Mouse (Mus musculus) embryonic stem cell, embryonic (primary cell): Measurements from ENCODE around the gene Mcur1.

Source experiments
- CTCF ChIA-PET, 4 experiments: fragments of 300-600 bp in 2 of 4; fragments of 350-600 bp in 2 of 4; sonication (Branson Sonifier 250); formaldehyde crosslinking; loops; one replicate each; lab custom pipeline; 2022; ENCODE audit warnings: inconsistent platforms in 2 of 4; lab: Charles Lee
- POLR2A ChIA-PET, 4 experiments: fragments of 300-600 bp in 2 of 4; fragments of 350-600 bp in 2 of 4; sonication (Branson Sonifier 250); formaldehyde crosslinking; loops; one replicate each; lab custom pipeline; 2022; ENCODE audit warnings: antibody characterized with exemption in 4 of 4, inconsistent platforms in 1 of 4; lab: Charles Lee

The Mcur1 gene

DNA sequence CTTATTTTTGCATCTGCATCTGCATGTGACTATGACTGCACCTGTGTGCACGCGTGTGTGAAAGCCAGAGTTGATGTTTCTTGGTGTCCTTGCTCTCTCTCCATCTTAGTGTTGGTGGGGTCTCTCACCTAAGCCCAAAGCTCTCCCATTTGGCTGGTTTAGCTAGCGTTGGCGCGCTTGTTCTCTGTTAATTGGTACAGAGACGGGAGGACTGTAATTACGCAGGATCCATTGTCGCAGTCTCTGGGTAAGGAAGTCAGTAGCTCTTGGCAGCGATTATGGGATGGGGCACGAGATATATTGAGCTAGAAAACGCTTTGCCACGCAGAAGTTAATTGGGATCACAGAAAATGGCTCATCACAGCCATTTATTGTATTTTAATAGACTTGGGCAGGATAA lies 17.8 kb upstream of the Mcur1 start:
- POLR2A ChIA-PET, result interaction anchor here in 2 of 4 experiments (1.1 to 1.3 kb wide), 3 partner anchors 11 to 179 kb away, joined by 3 to 6 read pairs (median 6); partner anchors contain the start of gene Nol7 (in 2 of the 2)
- CTCF ChIA-PET, result interaction anchor here in 3 of 4 experiments (0.5 to 1.7 kb wide), 10 partner anchors 11 to 550 kb away, joined by 3 to 9 read pairs (median 4); no protein-coding TSS in a partner anchor

DNA sequence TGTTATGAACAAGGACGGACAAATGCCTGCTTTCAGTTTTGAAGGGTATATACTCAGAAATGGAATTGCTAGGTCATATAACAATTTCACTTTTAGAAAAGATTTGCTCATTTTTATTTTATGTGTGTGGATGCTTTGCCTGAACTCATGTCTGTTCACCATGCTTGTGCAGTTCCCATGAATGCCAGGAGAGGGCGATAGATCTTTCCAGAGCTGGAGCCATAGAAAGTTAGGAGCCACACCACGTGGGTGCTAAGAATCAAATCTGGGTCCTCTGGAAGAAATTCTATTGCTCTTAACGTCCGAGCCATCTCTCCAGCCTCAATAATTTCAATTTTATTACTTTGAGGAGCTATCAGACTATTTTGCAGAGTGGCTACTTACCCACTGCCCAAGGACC lies 17.3 kb upstream of the Mcur1 start:
- CTCF ChIA-PET, result interaction anchor here in 3 of 4 experiments (0.5 to 1.7 kb wide), 8 partner anchors 12 to 550 kb away, joined by 3 to 9 read pairs (median 4); no protein-coding TSS in a partner anchor
- POLR2A ChIA-PET, result interaction anchor here in 1 of 4 experiments (1.1 to 1.3 kb wide), 2 partner anchors 10 to 179 kb away, joined by 6 read pairs; partner anchors contain the start of gene Nol7

DNA sequence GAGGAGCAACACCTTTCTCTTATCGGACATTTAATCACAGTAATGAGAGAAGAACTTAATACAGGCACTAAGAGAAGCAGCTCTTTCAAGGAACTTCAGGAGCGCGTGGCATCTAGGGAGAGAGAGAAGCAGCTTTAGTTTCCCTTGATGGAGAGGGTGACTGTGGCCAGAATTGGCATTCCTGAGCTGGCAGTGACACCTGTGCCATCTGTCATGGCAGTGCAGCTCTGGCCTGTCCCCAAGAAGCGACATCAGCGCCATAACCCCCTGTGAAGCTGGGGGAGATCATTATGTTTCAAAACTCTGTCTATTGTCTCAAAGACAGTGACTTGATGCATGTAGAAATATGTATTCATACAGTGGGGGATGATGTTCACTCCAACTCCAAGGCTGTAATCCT lies 15.4 kb upstream of the Mcur1 start:
- ChIA-PET POLR2A (interaction anchor here in 1 of 4 experiments (1.1 kb wide), 1 partner anchor 9 kb away, joined by 3 read pairs; no protein-coding TSS in a partner anchor), CTCF (interaction anchor here in 2 of 4 experiments (0.8 to 1.3 kb wide), 3 partner anchors 8 to 10 kb away, joined by 3 to 6 read pairs (median 4); no protein-coding TSS in a partner anchor)

DNA sequence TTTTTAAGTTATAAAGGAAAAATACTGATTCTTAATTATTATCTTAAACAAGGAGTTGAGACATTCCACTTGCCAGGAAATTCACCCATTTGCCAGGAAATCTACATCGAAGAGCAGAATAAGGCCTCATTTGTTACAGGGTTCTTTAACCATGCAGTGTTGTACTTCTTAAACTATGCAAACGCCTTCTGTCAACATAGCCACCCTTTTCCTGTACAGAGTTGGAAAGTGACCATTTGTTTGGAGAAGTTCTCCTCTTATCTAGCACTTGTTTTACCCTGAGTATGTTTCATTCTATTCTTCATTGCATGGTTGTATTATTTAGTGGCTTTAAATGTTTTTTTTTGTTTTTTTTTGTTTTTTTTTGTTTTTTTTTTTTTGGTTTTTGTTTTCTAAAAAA lies 14.0 kb upstream of the Mcur1 start:
- CTCF ChIA-PET, result interaction anchor here in 3 of 4 experiments (0.6 to 1.3 kb wide), 4 partner anchors 9 to 843 kb away, joined by 3 to 6 read pairs (median 4); no protein-coding TSS in a partner anchor
- POLR2A ChIA-PET, result interaction anchor here in 2 of 4 experiments (0.7 kb wide), 3 partner anchors 10 to 633 kb away, joined by 3 to 5 read pairs (median 4); no protein-coding TSS in a partner anchor

DNA sequence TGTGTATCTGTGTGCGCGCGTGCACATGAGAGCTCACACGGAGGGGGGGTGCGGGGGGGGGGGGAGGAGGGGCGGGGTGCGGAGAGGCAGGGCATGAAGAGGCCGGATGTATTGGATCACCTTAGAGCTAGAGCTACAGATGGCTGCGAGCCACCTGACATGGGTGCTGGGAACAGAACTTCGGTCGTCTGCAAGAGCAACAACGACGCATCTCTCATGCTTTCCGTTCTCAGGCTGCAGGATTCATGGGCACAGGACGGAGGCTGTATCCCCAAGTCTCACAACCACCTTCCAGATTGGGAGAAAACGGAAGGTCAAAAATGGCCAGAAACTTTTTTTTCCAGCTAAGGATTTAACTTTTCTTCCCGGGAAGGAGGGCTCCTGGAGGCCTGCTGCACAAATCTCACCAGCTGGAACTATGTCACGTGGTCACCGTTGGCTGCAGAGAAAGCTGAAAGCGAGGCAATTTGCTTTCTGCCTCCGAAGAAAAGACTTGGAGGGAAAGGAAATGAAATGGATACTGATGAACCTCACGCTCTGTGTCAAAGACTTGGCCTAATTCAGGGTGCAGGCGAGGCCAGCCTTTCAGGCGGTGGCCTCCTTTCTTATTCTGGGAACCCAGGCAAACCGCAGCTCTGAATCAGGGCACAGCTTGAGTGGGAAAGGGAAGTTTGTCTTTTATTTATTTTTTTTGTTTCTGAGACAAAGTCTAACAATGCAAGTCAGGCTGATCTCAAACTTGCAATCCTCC lies 7.3 kb upstream of the Mcur1 start:
- ChIA-PET POLR2A (interaction anchor here in 3 of 4 experiments (0.6 to 1.7 kb wide), 7 partner anchors 11 to 839 kb away, joined by 3 to 6 read pairs (median 3); partner anchors contain the start of gene Nol7 (in 1 of the 3)), CTCF (interaction anchor here in 3 of 4 experiments (0.6 to 1.7 kb wide), 11 partner anchors 9 to 885 kb away, joined by 3 to 6 read pairs (median 4); no protein-coding TSS in a partner anchor)

DNA sequence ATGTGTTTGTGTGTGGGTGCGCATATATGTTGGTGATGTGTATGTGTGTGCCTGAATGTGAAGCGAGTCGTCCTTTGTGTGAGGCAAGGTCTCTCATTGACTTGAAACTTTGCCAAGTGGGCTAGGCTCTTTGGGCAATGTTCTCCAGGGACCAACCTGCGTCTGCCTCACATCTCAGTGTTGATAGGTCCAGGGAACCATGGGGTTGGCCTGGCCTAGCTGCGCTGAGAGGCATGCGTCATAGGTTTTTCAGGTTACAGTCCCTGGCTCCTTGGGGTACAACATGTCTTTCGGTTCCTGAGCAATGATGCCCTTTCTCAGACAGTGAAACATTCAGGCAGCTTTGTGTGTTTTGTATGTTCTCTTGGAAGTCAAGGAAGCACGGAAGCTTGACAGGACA lies 6.2 kb upstream of the Mcur1 start:
- CTCF ChIA-PET, result interaction anchor here in 3 of 4 experiments (0.6 to 1.7 kb wide), 7 partner anchors 13 to 578 kb away, joined by 3 to 7 read pairs (median 3); no protein-coding TSS in a partner anchor

DNA sequence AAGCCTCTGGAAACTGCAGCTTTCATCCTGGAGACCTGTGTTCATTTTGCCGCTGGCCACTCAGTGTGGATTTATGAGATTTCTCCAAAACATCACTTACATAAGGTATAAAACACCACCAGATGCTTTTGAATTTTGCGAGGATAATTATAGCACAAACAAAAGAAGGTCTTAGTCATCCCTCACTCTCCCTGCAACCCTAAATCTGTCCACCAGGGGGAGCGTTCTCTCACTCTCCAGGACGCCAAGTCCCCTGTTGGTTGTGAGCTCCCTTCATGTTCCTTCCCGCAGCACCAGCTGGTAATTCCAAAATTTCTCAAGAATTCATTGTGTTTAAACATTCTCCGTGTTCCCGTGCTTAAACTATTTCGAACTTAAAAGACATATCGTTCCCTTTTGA lies 5.4 kb upstream of the Mcur1 start:
- ChIA-PET CTCF (interaction anchor here (0.6 to 1.9 kb wide), 34 partner anchors 9 to 1441 kb away, joined by 3 to 14 read pairs (median 4); partner anchors contain the start of genes Nol7 (in 2 of the 4) and Ranbp9 (in 1 of the 4)), POLR2A (interaction anchor here in 3 of 4 experiments (0.6 to 1.4 kb wide), 9 partner anchors 11 to 852 kb away, joined by 3 to 6 read pairs (median 4); partner anchors contain the start of gene Nol7 (in 1 of the 3))

More for the DNA sequence above, 6.2 kb upstream of the Mcur1 start:
- POLR2A ChIA-PET, result interaction anchor here in 3 of 4 experiments (0.6 to 1.7 kb wide), 8 partner anchors 9 to 359 kb away, joined by 3 to 8 read pairs (median 3); partner anchors contain the start of gene Nol7 (in 2 of the 3)

DNA sequence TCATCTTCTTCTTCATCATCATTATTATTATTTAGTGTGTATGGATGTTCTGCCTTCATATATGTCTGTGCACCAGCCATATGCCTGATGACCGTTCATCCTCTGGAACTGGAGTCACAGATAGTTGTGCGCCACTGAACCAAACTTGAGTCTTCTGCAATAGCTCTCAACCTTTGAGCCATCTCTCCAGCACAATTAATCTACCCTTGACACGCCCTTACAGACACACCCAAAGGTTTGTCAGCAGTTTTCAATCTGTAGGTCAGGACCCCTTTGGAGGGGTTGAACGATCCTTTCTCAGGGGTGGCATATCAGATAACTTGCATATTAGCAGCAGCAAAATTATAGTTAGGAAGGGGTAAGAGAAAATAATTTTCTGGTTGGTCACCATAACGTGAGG lies 4.7 kb upstream of the Mcur1 start:
- CTCF ChIA-PET, result interaction anchor here in 3 of 4 experiments (0.6 to 1.9 kb wide), 20 partner anchors 10 to 1442 kb away, joined by 3 to 14 read pairs (median 4); partner anchors contain the start of genes Nol7 (in 1 of the 3) and Ranbp9 (in 1 of the 3)
- POLR2A ChIA-PET, result interaction anchor here in 2 of 4 experiments (1.0 to 1.4 kb wide), 3 partner anchors 10 to 174 kb away, joined by 3 to 6 read pairs (median 5); no protein-coding TSS in a partner anchor

DNA sequence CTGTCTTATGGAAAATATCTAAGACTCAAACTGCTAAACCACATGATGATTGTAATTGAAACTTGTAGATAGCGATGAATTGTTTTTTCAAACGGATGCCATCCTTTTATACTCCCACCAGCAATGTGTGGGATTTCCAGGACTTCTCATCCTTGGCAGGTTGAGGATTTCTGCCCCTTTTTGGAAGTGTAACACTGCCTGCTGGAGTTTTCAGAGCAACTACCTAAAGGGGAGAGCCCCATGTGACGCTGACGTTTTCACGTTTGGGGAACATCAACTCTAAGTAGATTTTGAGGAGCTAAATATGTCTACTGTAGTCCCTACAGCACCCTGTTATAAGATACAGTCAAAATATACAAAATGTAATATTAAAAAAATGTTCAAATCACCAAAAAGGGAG lies 2.7 kb upstream of the Mcur1 start:
- POLR2A ChIA-PET, result no interaction called here
- CTCF ChIA-PET, result no interaction called here

DNA sequence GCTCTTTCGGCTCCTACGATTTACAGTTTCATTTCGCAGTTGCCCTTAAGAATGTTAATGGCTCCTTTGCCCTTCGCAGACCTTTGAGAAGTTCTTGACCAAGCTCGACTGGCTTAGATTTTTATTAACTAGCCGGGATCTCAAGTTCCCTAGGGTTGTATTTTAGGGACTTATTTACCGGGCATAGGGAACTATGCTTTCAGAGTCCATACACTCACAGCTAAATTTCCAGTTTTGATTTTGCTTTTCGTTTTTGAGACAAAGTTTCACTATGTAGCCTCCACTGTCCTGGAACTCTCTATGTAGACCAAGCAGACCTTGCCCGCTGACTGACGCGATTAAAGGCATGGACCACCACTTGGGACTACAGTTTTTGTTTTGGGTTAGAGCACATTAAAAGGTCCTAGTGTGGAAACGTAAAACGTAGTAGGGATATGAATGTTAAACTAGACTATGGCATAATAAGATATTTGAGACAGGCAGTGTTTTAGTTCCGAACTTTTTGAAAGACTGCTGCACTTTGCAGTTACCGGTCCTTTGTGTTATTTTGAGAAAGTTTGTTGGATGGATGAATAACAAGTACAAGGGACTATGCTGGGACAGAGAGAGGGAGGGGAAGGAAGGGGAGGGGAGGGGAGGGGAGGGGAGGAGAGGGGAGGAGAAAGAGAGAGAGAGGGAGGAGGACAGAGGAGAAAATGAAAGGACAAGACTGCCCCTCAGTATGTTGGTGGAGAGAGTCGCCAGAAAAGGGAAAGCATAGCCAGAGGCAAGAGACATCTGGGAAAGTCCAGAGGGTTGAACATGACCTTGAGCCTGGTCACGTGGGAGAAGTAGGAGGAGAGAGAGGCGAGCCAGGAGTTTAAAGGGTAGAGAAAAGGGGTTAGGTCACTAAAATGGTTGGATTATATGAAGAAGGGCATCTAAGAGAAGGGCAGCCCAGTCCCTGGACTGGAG lies 744 bp upstream of the Mcur1 start:
- POLR2A ChIA-PET, result interaction anchor here in 1 of 4 experiments (0.6 kb wide), 1 partner anchor 23 kb away, joined by 3 read pairs; no protein-coding TSS in a partner anchor
- CTCF ChIA-PET, result interaction anchor here in 2 of 4 experiments (0.6 to 1.7 kb wide), 2 partner anchors 8 to 14 kb away, joined by 3 to 4 read pairs; no protein-coding TSS in a partner anchor

DNA sequence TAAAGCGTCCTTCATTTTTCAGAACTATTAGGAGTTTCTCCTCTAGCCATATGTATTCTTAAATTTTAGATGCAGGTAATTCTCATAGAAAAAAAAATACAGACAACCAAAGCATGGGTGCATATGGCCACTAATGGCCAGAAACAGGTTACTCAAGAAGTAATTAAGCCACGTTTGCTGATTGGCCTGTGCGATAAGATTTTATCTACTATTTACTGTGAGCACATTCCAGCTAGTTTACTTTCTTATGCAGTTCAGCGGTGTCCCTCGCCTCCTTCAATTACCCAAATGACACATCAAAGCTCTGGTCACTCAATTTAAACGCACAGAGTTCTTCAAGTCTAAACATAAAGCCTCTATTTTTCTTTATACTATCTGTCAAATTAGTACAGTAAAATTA lies 1.0 kb downstream of the Mcur1 start:
- ChIA-PET CTCF (interaction anchor here in 2 of 4 experiments (0.5 to 1.4 kb wide), 2 partner anchors 11 to 12 kb away, joined by 3 to 5 read pairs; no protein-coding TSS in a partner anchor), POLR2A (interaction anchor here in 3 of 4 experiments (1.0 to 1.7 kb wide), 6 partner anchors 12 to 57 kb away, joined by 3 to 4 read pairs (median 3); no protein-coding TSS in a partner anchor)

DNA sequence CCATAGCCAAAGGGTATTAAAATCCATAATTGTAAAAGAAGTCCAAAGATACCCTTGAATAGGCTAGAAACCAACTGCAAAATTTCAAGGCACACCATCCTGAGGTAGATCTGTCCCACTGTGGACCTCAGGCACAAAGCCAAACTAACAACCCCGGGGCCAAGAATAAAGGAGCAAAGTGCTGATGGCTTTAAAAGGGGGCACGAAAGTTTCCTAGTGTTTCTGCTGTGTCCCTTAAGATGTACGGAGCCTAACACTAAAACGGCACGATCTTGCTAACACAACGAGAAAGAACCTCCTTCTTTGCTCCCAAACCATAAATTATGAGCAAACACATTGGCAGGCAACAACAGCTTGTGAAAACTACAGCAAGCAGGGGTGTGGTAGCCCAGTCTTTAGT lies 1.6 kb downstream of the Mcur1 start:
- ChIA-PET POLR2A (interaction anchor here in 2 of 4 experiments (1.0 to 2.0 kb wide), 5 partner anchors 11 to 160 kb away, joined by 3 to 5 read pairs (median 4); partner anchors contain the start of gene Nol7 (in 1 of the 2)), CTCF (interaction anchor here in 1 of 4 experiments (1.0 to 1.4 kb wide), 2 partner anchors 11 kb away, joined by 3 to 5 read pairs; no protein-coding TSS in a partner anchor)

DNA sequence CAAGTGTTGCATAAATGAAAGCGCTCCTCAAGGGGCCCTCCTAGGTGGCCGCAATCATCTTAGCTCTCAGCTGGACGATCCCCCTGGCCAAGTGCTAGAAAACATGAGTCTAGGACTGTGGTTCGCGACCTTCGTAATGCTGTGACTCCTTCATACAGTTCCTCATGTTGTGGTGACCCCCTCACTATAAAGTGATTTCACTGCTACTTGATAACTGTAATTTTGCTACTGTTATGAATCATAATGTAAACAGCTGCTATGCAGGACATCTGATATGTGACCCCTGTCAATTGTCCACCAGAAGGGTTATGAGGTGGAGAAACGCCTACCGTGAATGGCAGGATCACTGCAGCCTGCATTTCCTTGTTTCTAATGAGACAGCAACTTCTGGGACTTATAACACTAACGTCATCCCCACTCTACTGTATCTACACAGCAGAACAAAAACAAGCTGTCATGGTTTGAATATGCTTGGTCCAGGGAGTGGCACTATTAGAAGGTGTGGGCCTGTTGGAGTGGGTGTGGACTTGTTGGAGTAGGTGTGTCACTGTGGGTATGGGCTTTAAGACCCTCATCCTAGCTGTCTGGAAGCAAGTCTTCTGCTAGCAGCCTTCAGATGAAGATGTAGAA lies 3.0 kb downstream of the Mcur1 start:
- ChIA-PET POLR2A (interaction anchor here in 2 of 4 experiments (1.2 to 2.0 kb wide), 2 partner anchors 9 to 159 kb away, joined by 3 to 5 read pairs; partner anchors contain the start of gene Nol7 (in 1 of the 2)), CTCF (interaction anchor here in 2 of 4 experiments (1.0 to 1.5 kb wide), 2 partner anchors 10 kb away, joined by 3 to 6 read pairs; no protein-coding TSS in a partner anchor)

DNA sequence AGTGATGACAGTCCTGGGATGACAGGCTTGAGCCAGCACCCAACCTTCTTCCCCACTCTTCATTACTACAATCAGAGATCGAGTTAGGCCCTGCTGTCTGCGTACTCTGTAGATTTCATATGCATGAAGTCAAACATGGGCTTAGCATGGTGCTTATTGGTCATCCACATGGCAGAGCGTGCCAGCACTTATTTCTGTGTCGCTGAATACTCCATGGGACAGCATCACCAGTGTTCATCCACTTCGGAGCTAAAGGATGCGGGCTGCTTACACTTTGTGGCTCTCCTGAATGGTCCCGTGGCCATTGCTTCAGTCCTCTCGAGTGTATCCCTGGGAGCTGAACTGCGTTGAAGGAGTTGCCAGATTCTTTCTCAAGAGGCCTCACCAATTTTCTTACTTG lies 4.7 kb downstream of the Mcur1 start:
- POLR2A ChIA-PET, result interaction anchor here in 1 of 4 experiments (1.8 kb wide), 1 partner anchor 20 kb away, joined by 3 read pairs; no protein-coding TSS in a partner anchor

DNA sequence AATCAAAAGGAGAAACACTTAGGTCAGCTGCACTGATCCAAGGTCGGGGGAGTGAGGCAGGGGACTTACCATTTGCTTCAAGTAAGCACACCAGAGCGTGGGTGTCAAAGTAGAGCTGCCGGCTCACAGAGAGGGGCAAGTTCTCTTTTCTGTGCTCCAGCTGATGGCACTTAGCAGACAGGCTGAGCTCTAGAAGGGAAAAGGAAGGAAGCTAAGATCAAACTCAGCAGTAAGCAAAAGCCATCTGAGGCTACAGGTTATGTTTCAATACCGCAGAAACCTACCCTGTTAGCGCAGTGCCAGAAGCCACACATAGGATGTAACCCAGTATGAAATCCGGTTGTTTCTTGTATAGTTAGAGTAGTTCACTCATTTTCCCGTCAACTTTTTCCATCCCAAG lies 5.2 kb downstream of the Mcur1 start:
- ChIA-PET CTCF (interaction anchor here in 3 of 4 experiments (0.6 to 2.5 kb wide), 4 partner anchors 8 to 11 kb away, joined by 3 to 8 read pairs (median 5); no protein-coding TSS in a partner anchor), POLR2A (interaction anchor here in 2 of 4 experiments (1.2 to 1.8 kb wide), 5 partner anchors 10 to 75 kb away, joined by 3 to 5 read pairs (median 3); no protein-coding TSS in a partner anchor)

More for the DNA sequence above, 4.7 kb downstream of the Mcur1 start:
- CTCF ChIA-PET, result interaction anchor here in 2 of 4 experiments (1.3 to 1.8 kb wide), 3 partner anchors 8 to 10 kb away, joined by 4 to 6 read pairs (median 6); no protein-coding TSS in a partner anchor

DNA sequence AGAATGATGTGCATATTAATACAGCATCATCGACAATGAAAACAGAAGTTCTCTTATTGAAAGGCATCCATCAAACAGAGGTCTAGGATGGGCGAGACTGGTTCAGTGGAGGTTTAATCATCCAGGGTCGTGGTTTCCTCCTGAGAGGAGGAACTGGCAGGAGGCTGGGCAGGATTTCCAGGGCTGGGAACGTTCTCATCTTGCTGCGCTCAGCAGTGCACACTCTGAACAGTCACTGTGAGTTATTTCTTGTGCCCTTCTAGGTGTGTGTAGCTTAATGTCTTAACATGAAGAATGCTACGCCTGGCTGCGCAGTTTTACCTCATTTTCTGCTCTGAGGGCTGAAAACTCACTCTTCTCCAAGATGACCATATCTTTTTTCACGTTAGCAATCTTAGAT lies 9.3 kb downstream of the Mcur1 start:
- ChIA-PET CTCF (no interaction called here), POLR2A (no interaction called here)
